Comparison of ENCODE assay signal across 8 mouse cellular contexts in the genomic region with DNA sequence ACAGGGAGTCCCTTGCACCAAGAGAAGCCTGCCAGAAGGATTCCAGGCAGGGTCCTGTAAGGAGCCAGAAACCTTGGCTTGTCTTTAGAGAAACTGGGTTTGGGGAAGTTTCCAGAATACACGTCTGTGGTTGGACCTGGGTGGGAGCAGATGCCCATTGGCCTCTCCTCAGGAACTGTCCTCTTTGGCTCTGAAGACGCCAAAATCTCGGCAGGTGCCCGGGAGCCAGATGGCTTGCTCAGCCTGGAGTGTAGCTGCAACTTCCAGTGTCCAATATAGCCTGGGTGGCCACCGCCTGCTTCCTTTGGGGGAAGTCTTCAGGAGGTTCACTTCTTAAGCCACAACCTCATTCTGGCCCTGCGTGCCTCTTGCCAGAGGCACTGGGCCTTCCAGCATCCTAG. TPM values are rescaled to one million over a fixed set of nuclear protein-coding genes. Genes with fewer than 3 reads are reported as not detected.
A peak's percentile ranks its signal among the peaks of the same experiment; 100 is the strongest.
DNase-seq lines count a peak whose midpoint lies in the region; ATAC-seq and TF ChIP-seq lines count a peak whose summit lies in the region.

No protein-coding gene starts in this region.

- H3K36me3 ChIP-seq in heart, embryonic 14.5 days (ENCODE audit: control insufficient read depth, insufficient read depth, low read length), result peaks cover 42% of the 10 kb centered on the region
- H3K36me3 ChIP-seq in forebrain, embryonic 10.5 days (replicated peaks), result peaks cover 46% of the 10 kb centered on the region
- peaks cover 36% of the 10 kb centered on the region for H3K36me3 ChIP-seq in neural tube, embryonic 15.5 days

- TF ChIP-seq POLR2A in bone marrow macrophage, adult 2 months (IDR thresholded peaks at IDR 0.05; ENCODE audit: borderline replicate concordance, low read depth, low read length), result no peak

- H3K9me3 ChIP-seq in heart, embryonic 14.5 days (ENCODE audit: control insufficient read depth, low read length), result no peaks in the 10 kb centered on the region
- H3K9me3 ChIP-seq in forebrain, embryonic 10.5 days, result no peaks in the 10 kb centered on the region
- no peaks in the 10 kb centered on the region for H3K9me3 ChIP-seq in neural tube, embryonic 15.5 days (replicated peaks)

- H3K4me1 ChIP-seq in heart, embryonic 14.5 days (ENCODE audit: control insufficient read depth in 2 of 2, insufficient read depth in 2 of 2, low read length in 2 of 2), result peaks cover 26 to 36% of the 10 kb centered on the region in 2 experiments
- H3K4me1 ChIP-seq in bone marrow macrophage, adult 2 months (ENCODE audit: control insufficient read depth, insufficient read depth, low read length), result peaks cover 21% of the 10 kb centered on the region
- peaks cover 60% of the 10 kb centered on the region for H3K4me1 ChIP-seq in forebrain, embryonic 10.5 days
- H3K4me1 ChIP-seq in neural tube, embryonic 15.5 days, result peaks cover 69% of the 10 kb centered on the region

- no peak for DNase-seq in heart, adult 8-10 months (ENCODE audit: low spot score)
- no peak for DNase-seq in forebrain, embryonic 10.5 days (ENCODE audit: extremely low spot score, low spot score)
- DNase-seq in left cerebral cortex, postnatal 4 days, result peak; percentile 90
- DNase-seq in spleen, postnatal 14 days (ENCODE audit: low spot score in 2 of 2), result no peak
- no peak for DNase-seq in ovary, adult 18-20 months (ENCODE audit: low spot score)

- H3K9ac ChIP-seq in heart, embryonic 14.5 days (ENCODE audit: low read length), result no peak overlapping the region
- no peak overlapping the region for H3K9ac ChIP-seq in neural tube, embryonic 15.5 days (replicated peaks)

- ATAC-seq in heart, embryonic 14.5 days (ENCODE audit: insufficient number of reproducible peaks, insufficient read depth, low FRiP score, low read depth), result no peak
- ATAC-seq in neural tube, embryonic 15.5 days (ENCODE audit: low FRiP score), result no peak

- H3K27ac ChIP-seq in heart, embryonic 14.5 days (replicated peaks in 1 of 2; ENCODE audit: control insufficient read depth in 1 of 2, insufficient read depth in 1 of 2, low read depth in 2 of 2, low read length in 2 of 2), result no peak overlapping the region
- no peak overlapping the region for H3K27ac ChIP-seq in bone marrow macrophage, adult 2 months (ENCODE audit: insufficient read depth, low read depth, low read length)
- no peak overlapping the region for H3K27ac ChIP-seq in forebrain, embryonic 10.5 days
- H3K27ac ChIP-seq in neural tube, embryonic 15.5 days (replicated peaks), result peak overlapping the region; percentile 71

- intact Hi-C loops in left cerebral cortex, postnatal 4 days (cut with DNase I), result no loop called here

- H3K27me3 ChIP-seq in heart, embryonic 14.5 days (ENCODE audit: control insufficient read depth, insufficient read depth, low read length), result peaks cover 45% of the 10 kb centered on the region
- peaks cover 47% of the 10 kb centered on the region for H3K27me3 ChIP-seq in forebrain, embryonic 10.5 days (ENCODE audit: poor library complexity, severe bottlenecking)
- H3K27me3 ChIP-seq in neural tube, embryonic 15.5 days (replicated peaks), result peaks cover 39% of the 10 kb centered on the region

- WGBS in heart, embryonic 14.5 days, result 28% methylated on average over 6 of the region's 6 CpGs
- WGBS in forebrain, embryonic 10.5 days, result 44% methylated on average over 6 of the region's 6 CpGs
- 32% methylated on average over 6 of the region's 6 CpGs for WGBS in neural tube, embryonic 15.5 days

- H3K4me2 ChIP-seq in heart, embryonic 14.5 days (ENCODE audit: low read length), result peak overlapping the region; percentile 81
- H3K4me2 ChIP-seq in neural tube, embryonic 15.5 days, result peak overlapping the region; percentile 84

- TF ChIP-seq CTCF in bone marrow macrophage, adult 2 months (IDR thresholded peaks at IDR 0.05; ENCODE audit: low read depth, low read length), result peak; percentile 27

- H3K4me3 ChIP-seq in heart, embryonic 14.5 days (ENCODE audit: control insufficient read depth in 1 of 2, insufficient read depth in 1 of 2, low read depth in 1 of 2, low read length in 2 of 2), result no peak overlapping the region
- no peak overlapping the region for H3K4me3 ChIP-seq in bone marrow macrophage, adult 2 months (ENCODE audit: insufficient read depth, low read length)
- peak overlapping the region; percentile 42; the same call in 1 of the 2 replicates for H3K4me3 ChIP-seq in forebrain, embryonic 10.5 days
- H3K4me3 ChIP-seq in neural tube, embryonic 15.5 days (replicated peaks), result peak overlapping the region; percentile 60

RNA-seq across cellular contexts. Expression of a gene that starts 0.3 kb away (rescaled TPM):
- polyA plus RNA-seq in heart, embryonic 14.5 days (2014; fragmentation: Nextera tagmentation; extraction: Ambion mirVana), result not detected in 2 replicates
- total RNA-seq in heart, adult 8-10 months (2022), result under 1 TPM; 0.09 to 0.38 (median 0.25) TPM
- polyA plus RNA-seq in bone marrow macrophage, adult 2 months (2012; ENCODE audit: insufficient read depth, insufficient read length, missing spikeins), result 0.11 and 0.21 TPM in 2 replicates
- 0.02 TPM in 1 of 2 replicates, not detected in the other for polyA plus RNA-seq in forebrain, embryonic 10.5 days (2016; fragmentation: Nextera tagmentation; extraction: Ambion mirVana)
- 10 to 100 TPM; 49.0 to 59.4 TPM for total RNA-seq in left cerebral cortex, postnatal 4 days (2021)
- 14.5 and 18.9 TPM in 2 replicates for polyA plus RNA-seq in neural tube, embryonic 15.5 days (2015; fragmentation: Nextera tagmentation; extraction: Ambion mirVana)

RNA-seq across cellular contexts. Expression of a gene that starts 6.9 kb away (rescaled TPM):
- polyA plus RNA-seq in heart, embryonic 14.5 days (2014; fragmentation: Nextera tagmentation; extraction: Ambion mirVana), result 240 and 250 TPM in 2 replicates
- 10 to 100 TPM; 58.2 to 72.2 (median 65.4) TPM for total RNA-seq in heart, adult 8-10 months (2022)
- polyA plus RNA-seq in bone marrow macrophage, adult 2 months (2012; ENCODE audit: insufficient read depth, insufficient read length, missing spikeins), result 20.0 and 23.0 TPM in 2 replicates
- polyA plus RNA-seq in forebrain, embryonic 10.5 days (2016; fragmentation: Nextera tagmentation; extraction: Ambion mirVana), result 162 and 165 TPM in 2 replicates
- 10 to 100 TPM; 77.1 to 79.5 TPM for total RNA-seq in left cerebral cortex, postnatal 4 days (2021)
- 159 and 181 TPM in 2 replicates for polyA plus RNA-seq in neural tube, embryonic 15.5 days (2015; fragmentation: Nextera tagmentation; extraction: Ambion mirVana)

RNA-seq across cellular contexts. Expression of a gene that starts 7.3 kb away (rescaled TPM):
- 1.4 and 1.9 TPM in 2 replicates for polyA plus RNA-seq in heart, embryonic 14.5 days (2014; fragmentation: Nextera tagmentation; extraction: Ambion mirVana)
- 1 to 10 TPM; 1.1 to 2.2 (median 1.5) TPM for total RNA-seq in heart, adult 8-10 months (2022)
- polyA plus RNA-seq in bone marrow macrophage, adult 2 months (2012; ENCODE audit: insufficient read depth, insufficient read length, missing spikeins), result 0.60 and 1.3 TPM in 2 replicates
- polyA plus RNA-seq in forebrain, embryonic 10.5 days (2016; fragmentation: Nextera tagmentation; extraction: Ambion mirVana), result 5.0 and 7.0 TPM in 2 replicates
- total RNA-seq in left cerebral cortex, postnatal 4 days (2021), result 1 to 10 TPM; 1.8 to 2.9 TPM
- 2.3 and 33.0 TPM in 2 replicates for polyA plus RNA-seq in neural tube, embryonic 15.5 days (2015; fragmentation: Nextera tagmentation; extraction: Ambion mirVana)

RNA-seq across cellular contexts. Expression of a gene that starts 24.3 kb away (rescaled TPM):
- polyA plus RNA-seq in heart, embryonic 14.5 days (2014; fragmentation: Nextera tagmentation; extraction: Ambion mirVana), result 279 and 319 TPM in 2 replicates
- 100 to 1,000 TPM; 156 to 257 (median 210) TPM for total RNA-seq in heart, adult 8-10 months (2022)
- 142 and 160 TPM in 2 replicates for polyA plus RNA-seq in bone marrow macrophage, adult 2 months (2012; ENCODE audit: insufficient read depth, insufficient read length, missing spikeins)
- polyA plus RNA-seq in forebrain, embryonic 10.5 days (2016; fragmentation: Nextera tagmentation; extraction: Ambion mirVana), result 337 and 341 TPM in 2 replicates
- total RNA-seq in left cerebral cortex, postnatal 4 days (2021), result 100 to 1,000 TPM; 154 to 155 TPM
- 400 and 433 TPM in 2 replicates for polyA plus RNA-seq in neural tube, embryonic 15.5 days (2015; fragmentation: Nextera tagmentation; extraction: Ambion mirVana)

RNA-seq across cellular contexts. Expression of a gene that starts 26.4 kb away (rescaled TPM):
- 41.9 and 42.1 TPM in 2 replicates for polyA plus RNA-seq in heart, embryonic 14.5 days (2014; fragmentation: Nextera tagmentation; extraction: Ambion mirVana)
- total RNA-seq in heart, adult 8-10 months (2022), result 10 to 100 TPM; 67.3 to 75.3 (median 71.3) TPM
- polyA plus RNA-seq in bone marrow macrophage, adult 2 months (2012; ENCODE audit: insufficient read depth, insufficient read length, missing spikeins), result 76.0 and 76.9 TPM in 2 replicates
- 78.3 and 80.8 TPM in 2 replicates for polyA plus RNA-seq in forebrain, embryonic 10.5 days (2016; fragmentation: Nextera tagmentation; extraction: Ambion mirVana)
- total RNA-seq in left cerebral cortex, postnatal 4 days (2021), result 10 to 100 TPM; 85.9 to 87.1 TPM
- 66.8 and 69.6 TPM in 2 replicates for polyA plus RNA-seq in neural tube, embryonic 15.5 days (2015; fragmentation: Nextera tagmentation; extraction: Ambion mirVana)

Comparison
In these comparisons a context has a peak if more than half of its experiments do, and no peak if none do; other contexts are left out.
1. H3K4me3 ChIP-seq: peak in forebrain, embryonic 10.5 days (single experiment) and neural tube, embryonic 15.5 days (single experiment); none in heart, embryonic 14.5 days (0 of 2) and bone marrow macrophage, adult 2 months (single experiment).
2. RNA of a gene that starts 0.3 kb away (polyA plus RNA-seq): 14.5 to 18.9 TPM in neural tube, embryonic 15.5 days; not detected in heart, embryonic 14.5 days, 0.11 to 0.21 TPM in bone marrow macrophage, adult 2 months and 0.02 TPM in forebrain, embryonic 10.5 days; every median in the first group is over 10 times any median in the second.